Mouse (Mus musculus) kidney, embryonic 16.5 days (tissue): ENCODE measurements around the gene Acsl1. TPM values are rescaled to one million over a fixed set of nuclear protein-coding genes. Genes with fewer than 3 reads are reported as not detected.

Experiments used
- ATAC-seq: fragments of 200-750 bp; cut with Nextera tagmentation; 2 replicates; pipeline ENCODE4 v1.8.0; 2017; ENCODE audit warnings: moderate TSS enrichment; ENCODE audit not compliant: low FRiP score, low TSS enrichment
- H3K27ac ChIP-seq: fragments of 300-500 bp; sonication (generic); 2 replicates; pipeline ENCODE4 v1.5.1; 2014; ENCODE audit warnings: low read length
- H3K27me3 ChIP-seq: fragments of 300-500 bp; sonication (generic); 2 replicates; pipeline ENCODE4 v1.6.1; 2014; ENCODE audit warnings: low read length, control low read depth, mixed read lengths; ENCODE audit not compliant: insufficient read depth
- H3K36me3 ChIP-seq: fragments of 300-500 bp; sonication (generic); 2 replicates; pipeline ENCODE4 v1.6.1; 2014; ENCODE audit warnings: low read length, control low read depth, mixed read lengths; ENCODE audit not compliant: insufficient read depth
- H3K4me1 ChIP-seq: fragments of 300-500 bp; sonication (generic); 2 replicates; pipeline ENCODE4 v1.6.1; 2014; ENCODE audit warnings: low read length, control low read depth, mixed read lengths; ENCODE audit not compliant: insufficient read depth
- H3K4me2 ChIP-seq: fragments of 300-500 bp; sonication (generic); replicated peaks from 2 replicates; pipeline ENCODE4 v1.6.1; 2014; ENCODE audit warnings: low read depth, low read length
- H3K4me3 ChIP-seq: fragments of 300-500 bp; sonication (generic); 2 replicates; pipeline ENCODE4 v1.5.1; 2014; ENCODE audit warnings: mild to moderate bottlenecking, low read length
- H3K9ac ChIP-seq: fragments of 300-500 bp; sonication (generic); replicated peaks from 2 replicates; pipeline ENCODE4 v1.6.1; 2014; ENCODE audit warnings: low read length
- H3K9me3 ChIP-seq: fragments of 300-500 bp; sonication (generic); 2 replicates; pipeline ENCODE4 v1.6.1; 2016; ENCODE audit warnings: low read length, control low read depth
- WGBS: fragments of 180-500 bp; shearing (Covaris S2); extraction: QIAGEN DNeasy Blood & Tissue Kit; methylation state at CpG from one replicate; pipeline ENCODE4 v1.1.7; 2014; 5-methylcytosine and 5-hydroxymethylcytosine counted together
- polyA plus RNA-seq: library from polyadenylated mRNA; unstranded; fragments of >200 nt; fragmentation: Nextera tagmentation; extraction: Ambion mirVana; gene quantifications from 2 replicates; pipeline ENCODE4 v1.2.1, GENCODE M21; 2015

Gene Acsl1
- polyA plus RNA-seq, 1 experiment from 2014 or later: 20.6 TPM

DNA sequence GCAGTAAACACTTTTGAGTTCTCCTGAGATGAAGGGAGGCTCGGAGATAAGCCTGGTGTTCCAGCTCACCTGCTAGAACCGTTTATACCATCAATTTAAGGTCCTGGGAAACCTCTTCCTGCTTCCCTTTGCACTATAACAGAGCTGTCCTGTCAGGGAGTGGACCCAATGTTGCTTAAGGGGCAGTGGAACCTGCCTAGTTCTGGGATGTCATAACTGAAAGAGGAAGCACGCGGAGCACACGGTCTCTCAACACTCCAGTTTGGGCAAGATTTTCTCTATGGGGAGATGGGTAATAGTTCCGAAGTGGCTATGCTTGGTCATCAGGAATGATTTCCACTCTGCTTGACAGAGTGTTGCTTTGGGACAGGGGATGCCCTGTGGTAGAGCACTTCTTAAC lies 49.8 kb downstream of the Acsl1 start:
- Histone ChIP-seq H3K27ac (no peak overlapping the region), H3K4me1 (no peaks in the 10 kb centered on the region), H3K4me2 (no peak overlapping the region), H3K4me3 (no peak overlapping the region), H3K36me3 (no peaks in the 10 kb centered on the region), H3K9me3 (no peaks in the 10 kb centered on the region), H3K27me3 (no peaks in the 10 kb centered on the region), H3K9ac (no peak overlapping the region)
- no peak for ATAC-seq
- WGBS: 89% methylated on average over 6 of the region's 6 CpGs

DNA sequence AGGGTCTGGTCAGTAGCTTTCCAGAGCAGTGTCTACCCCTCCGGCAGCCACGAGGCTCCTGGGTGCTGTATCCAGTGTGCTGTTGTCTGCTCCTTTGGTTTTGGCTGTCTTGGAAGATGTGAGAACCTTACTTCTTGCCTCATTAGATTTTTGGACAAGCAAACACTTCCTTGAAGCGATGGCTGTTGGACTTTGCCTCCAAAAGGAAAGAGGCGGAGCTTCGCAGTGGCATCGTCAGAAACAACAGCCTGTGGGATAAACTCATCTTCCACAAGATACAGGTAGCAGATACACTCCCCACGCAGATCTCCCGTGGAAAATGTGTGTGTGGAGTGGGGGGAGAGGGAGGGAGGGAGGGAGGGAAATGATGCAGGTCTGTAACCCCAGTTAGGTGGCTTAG lies 55.3 kb downstream of the Acsl1 start:
- Histone ChIP-seq H3K27ac (no peak overlapping the region), H3K9ac (no peak overlapping the region), H3K4me1 (peaks cover 4% of the 10 kb centered on the region; the same call in 1 of the 2 replicates), H3K4me3 (no peak overlapping the region), H3K27me3 (no peaks in the 10 kb centered on the region), H3K9me3 (no peaks in the 10 kb centered on the region), H3K4me2 (no peak overlapping the region), H3K36me3 (no peaks in the 10 kb centered on the region)
- 85% methylated on average over 8 of the region's 8 CpGs for WGBS
- no peak for ATAC-seq

DNA sequence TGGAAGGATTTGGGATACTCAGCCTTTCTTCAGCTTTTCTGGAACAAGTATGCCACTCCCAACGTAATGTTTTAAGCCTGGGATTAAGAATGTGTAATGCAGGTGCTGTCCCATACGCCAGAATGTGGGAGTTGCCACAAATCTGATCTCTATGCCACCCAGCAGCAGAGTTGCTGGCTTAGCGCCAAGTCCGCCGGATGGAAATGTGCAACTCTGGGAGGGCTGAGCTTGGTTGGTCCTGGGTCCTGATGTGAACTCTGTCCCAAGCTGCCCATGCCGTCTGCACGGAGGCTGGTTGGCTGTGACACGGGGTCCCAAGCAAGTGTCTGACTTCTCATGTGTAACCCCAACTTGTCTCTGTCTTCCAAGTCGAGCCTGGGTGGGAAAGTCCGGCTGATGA lies 56.0 kb downstream of the Acsl1 start:
- no peaks in the 10 kb centered on the region for H3K36me3 ChIP-seq
- H3K27ac ChIP-seq: no peak overlapping the region
- no peak overlapping the region for H3K4me2 ChIP-seq
- H3K9me3 ChIP-seq: no peaks in the 10 kb centered on the region
- H3K4me3 ChIP-seq: no peak overlapping the region
- no peaks in the 10 kb centered on the region for H3K27me3 ChIP-seq
- H3K9ac ChIP-seq: no peak overlapping the region
- peaks cover 4% of the 10 kb centered on the region; the same call in 1 of the 2 replicates for H3K4me1 ChIP-seq
- ATAC-seq: peak; percentile 58; the same call in 1 of the 2 replicates
- 52% methylated on average over 10 of the region's 10 CpGs for WGBS

DNA sequence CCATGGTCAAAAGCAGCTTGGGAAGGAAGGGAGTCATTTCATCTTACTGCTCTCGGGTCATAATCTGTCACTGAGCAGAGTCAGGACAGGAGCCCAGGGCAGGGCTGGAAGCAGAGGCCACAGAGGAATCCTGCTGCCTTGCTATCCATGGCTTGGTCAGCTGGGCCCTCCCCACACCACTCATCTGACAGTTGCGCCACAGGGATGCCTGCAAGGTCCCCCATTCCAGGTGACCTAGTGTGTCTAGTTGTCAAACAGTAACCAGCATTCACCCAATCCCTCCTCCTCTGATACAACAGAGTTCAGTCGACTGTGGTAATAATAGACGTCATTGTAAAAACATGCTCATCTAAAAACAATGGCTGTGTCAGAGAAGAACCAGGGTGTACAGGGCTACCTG lies 58.7 kb downstream of the Acsl1 start:
- peak; percentile 76; the same call in 1 of the 2 replicates for ATAC-seq
- 56% methylated on average over 4 of the region's 4 CpGs for WGBS
- no peaks in the 10 kb centered on the region for H3K27me3 ChIP-seq

DNA sequence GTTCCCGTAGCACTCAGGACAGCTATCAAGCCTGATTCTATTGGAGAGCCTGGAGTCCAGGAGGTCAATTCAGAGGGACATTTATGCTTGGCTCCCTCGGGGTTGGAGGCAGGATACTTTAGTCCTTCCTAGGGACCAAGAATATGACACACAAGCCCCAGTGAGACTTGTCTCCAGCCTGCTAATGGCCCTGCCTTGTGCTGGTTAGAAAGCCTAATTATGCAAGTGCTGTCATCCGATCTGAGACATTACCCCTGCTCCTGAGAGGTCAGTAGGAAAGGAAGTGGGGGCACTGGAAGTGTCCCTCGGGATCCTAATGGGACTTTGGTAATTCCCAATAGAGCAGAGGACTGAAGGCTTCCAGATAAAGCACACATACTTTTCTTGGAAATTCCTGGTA lies 59.7 kb downstream of the Acsl1 start:
- H3K4me1 ChIP-seq: peaks cover 4% of the 10 kb centered on the region; the same call in 1 of the 2 replicates
- no peak for ATAC-seq
- H3K9ac ChIP-seq: no peak overlapping the region
- H3K4me2 ChIP-seq: no peak overlapping the region
- H3K4me3 ChIP-seq: no peak overlapping the region
- H3K27me3 ChIP-seq: no peaks in the 10 kb centered on the region
- no peak overlapping the region for H3K27ac ChIP-seq
- peaks cover 3% of the 10 kb centered on the region for H3K36me3 ChIP-seq
- WGBS: 14% methylated on average over 4 of the region's 4 CpGs
- H3K9me3 ChIP-seq: no peaks in the 10 kb centered on the region

More for the DNA sequence above, 58.7 kb downstream of the Acsl1 start:
- Histone ChIP-seq H3K9ac (no peak overlapping the region), H3K9me3 (no peaks in the 10 kb centered on the region), H3K4me2 (no peak overlapping the region), H3K27ac (no peak overlapping the region), H3K36me3 (peaks cover 3% of the 10 kb centered on the region), H3K4me1 (peaks cover 4% of the 10 kb centered on the region; the same call in 1 of the 2 replicates), H3K4me3 (no peak overlapping the region)

DNA sequence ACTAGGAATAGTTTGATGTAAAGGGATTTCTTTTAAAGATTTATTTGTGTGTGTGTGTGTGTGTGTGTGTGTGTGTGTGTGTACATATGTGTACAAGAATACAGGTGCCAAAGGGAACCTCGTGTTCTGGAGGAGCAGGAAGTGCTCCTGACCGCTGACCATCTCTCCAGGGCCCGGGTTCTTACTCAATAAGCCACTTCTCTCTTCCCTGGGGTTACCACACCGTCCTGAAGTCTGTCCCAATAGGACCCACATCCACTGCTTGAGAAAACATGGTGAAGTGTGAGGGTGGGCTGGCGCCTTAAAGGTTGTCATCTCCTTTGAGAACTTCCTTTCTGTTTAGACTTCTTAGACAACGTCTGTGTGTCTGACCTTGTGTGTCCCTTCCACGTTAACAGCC lies 63.1 kb downstream of the Acsl1 start:
- no peak for ATAC-seq
- H3K4me3 ChIP-seq: no peak overlapping the region
- H3K36me3 ChIP-seq: peaks cover 3% of the 10 kb centered on the region
- 87% methylated on average over 7 of the region's 7 CpGs for WGBS
- no peaks in the 10 kb centered on the region for H3K9me3 ChIP-seq
- no peaks in the 10 kb centered on the region; the same call in 1 of the 2 replicates for H3K4me1 ChIP-seq
- no peak overlapping the region for H3K9ac ChIP-seq
- no peak overlapping the region for H3K4me2 ChIP-seq
- no peaks in the 10 kb centered on the region for H3K27me3 ChIP-seq
- no peak overlapping the region for H3K27ac ChIP-seq

DNA sequence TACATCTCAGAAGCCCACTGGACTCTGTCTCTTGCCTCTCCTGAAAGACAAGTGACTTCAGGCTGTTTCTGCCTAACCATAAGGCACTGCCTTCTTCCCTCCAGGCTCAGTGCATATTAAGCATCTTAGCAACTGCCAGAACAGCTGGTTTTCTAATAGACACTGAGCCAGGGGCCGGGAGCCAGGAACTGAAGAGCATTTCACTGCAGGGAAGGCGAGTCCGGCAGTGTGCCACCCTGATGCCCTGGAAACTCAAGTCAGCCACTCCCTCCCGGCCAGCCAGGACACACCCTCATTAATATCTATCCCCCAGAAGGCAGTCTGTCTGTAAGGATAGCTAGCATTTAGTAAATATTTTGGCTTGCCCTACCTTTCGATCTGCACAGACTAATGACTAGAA lies 68.9 kb downstream of the Acsl1 start:
- Histone ChIP-seq H3K4me2 (no peak overlapping the region), H3K36me3 (no peaks in the 10 kb centered on the region), H3K4me3 (no peak overlapping the region), H3K27me3 (no peaks in the 10 kb centered on the region), H3K4me1 (no peaks in the 10 kb centered on the region), H3K27ac (no peak overlapping the region), H3K9ac (no peak overlapping the region), H3K9me3 (no peaks in the 10 kb centered on the region)
- no peak for ATAC-seq
- WGBS: 63% methylated on average over 5 of the region's 5 CpGs

DNA sequence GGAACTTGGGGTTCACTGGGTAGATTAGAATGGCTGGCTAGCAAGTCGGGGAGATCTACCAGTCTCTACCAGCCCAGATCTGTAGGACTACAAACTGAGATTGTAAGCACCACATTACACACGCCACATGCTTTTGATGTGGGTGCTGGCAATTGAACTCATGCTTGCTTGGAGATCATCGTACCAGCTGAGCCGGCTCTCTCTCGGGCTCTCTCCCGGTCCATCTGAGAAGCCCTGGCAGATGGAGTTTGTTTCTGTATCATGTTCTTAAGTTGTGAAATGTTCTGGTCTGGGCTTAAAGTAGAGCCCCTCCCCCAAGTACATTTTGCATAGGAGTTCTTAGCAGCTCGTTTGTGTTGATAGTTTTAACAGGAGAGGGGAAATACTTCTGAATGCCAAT lies 72.4 kb downstream of the Acsl1 start:
- Histone ChIP-seq H3K4me1 (peaks cover 9% of the 10 kb centered on the region), H3K27ac (no peak overlapping the region), H3K4me3 (no peak overlapping the region), H3K9ac (no peak overlapping the region), H3K27me3 (no peaks in the 10 kb centered on the region), H3K36me3 (no peaks in the 10 kb centered on the region), H3K9me3 (no peaks in the 10 kb centered on the region), H3K4me2 (no peak overlapping the region)
- 80% methylated on average over 7 of the region's 7 CpGs for WGBS
- no peak for ATAC-seq

DNA sequence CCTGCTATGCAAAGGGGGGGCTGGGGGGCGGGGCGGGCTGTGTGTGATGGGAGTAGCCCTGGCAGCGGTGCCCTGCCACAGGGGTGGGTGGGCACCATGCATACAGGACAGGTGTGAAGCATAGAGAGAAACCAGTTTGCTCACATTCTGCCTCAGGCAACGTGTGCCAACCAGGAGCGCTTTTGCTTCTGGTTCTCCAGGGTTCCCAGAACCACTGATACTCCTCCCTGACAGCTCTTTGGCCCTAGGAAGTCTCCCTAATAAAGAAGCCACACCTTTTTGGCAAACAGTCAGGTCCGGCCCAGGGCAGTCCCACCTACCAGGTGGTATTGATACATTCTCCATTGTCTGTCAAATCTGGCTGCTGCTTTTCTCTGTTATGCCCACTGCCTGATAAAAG lies 72.8 kb downstream of the Acsl1 start:
- Histone ChIP-seq H3K36me3 (no peaks in the 10 kb centered on the region), H3K4me3 (no peak overlapping the region), H3K4me1 (peaks cover 9% of the 10 kb centered on the region), H3K27ac (no peak overlapping the region), H3K9ac (no peak overlapping the region), H3K27me3 (no peaks in the 10 kb centered on the region), H3K4me2 (no peak overlapping the region), H3K9me3 (no peaks in the 10 kb centered on the region)
- ATAC-seq: no peak
- WGBS: 79% methylated on average over 6 of the region's 6 CpGs

DNA sequence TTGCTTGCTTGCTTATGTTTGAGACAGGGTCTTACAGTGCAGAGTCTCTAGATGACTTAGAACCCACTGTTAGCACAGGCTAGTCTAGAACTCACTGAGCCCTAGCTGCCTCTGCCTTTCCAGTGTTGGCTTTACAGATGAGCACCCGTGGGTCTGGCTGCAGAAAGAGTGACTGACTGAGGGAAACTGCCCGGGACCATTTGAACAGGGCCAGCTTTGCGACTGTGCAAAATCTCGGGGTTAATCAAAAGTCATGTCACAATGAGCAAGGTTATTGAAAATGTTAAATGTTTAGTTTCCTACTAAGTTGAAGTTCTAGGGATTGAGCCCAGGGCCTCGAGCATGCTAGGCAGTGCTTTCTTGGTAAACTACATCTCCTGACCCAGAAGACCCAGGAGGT lies 75.0 kb downstream of the Acsl1 start:
- Histone ChIP-seq H3K36me3 (no peaks in the 10 kb centered on the region), H3K4me1 (peaks cover 11% of the 10 kb centered on the region), H3K4me2 (no peak overlapping the region), H3K27me3 (no peaks in the 10 kb centered on the region), H3K9ac (no peak overlapping the region), H3K9me3 (no peaks in the 10 kb centered on the region), H3K27ac (peak overlapping the region; percentile 58), H3K4me3 (no peak overlapping the region)
- no peak for ATAC-seq
- 76% methylated on average over 5 of the region's 5 CpGs for WGBS
